Mouse (Mus musculus) adrenal gland, postnatal 4 days (tissue): ENCODE data around the gene Usp21. TPM values are rescaled to one million over a fixed set of nuclear protein-coding genes. Genes with fewer than 3 reads are reported as not detected.

Experiments
- DNase-seq, 2 experiments: peaks; one replicate each; pipeline ENCODE4 v3.0.0; 2021 to 2022; ENCODE audit warnings: low spot score in 2 of 2, mixed read lengths in 2 of 2
- total RNA-seq, 2 experiments: library from RNA; stranded (reverse); gene quantifications; 2 replicates each; pipeline ENCODE4 v1.2.3; 2021

The Usp21 gene
- total RNA-seq, 2 experiments from 2014 or later, result 51.4 to 56.0 TPM

DNA sequence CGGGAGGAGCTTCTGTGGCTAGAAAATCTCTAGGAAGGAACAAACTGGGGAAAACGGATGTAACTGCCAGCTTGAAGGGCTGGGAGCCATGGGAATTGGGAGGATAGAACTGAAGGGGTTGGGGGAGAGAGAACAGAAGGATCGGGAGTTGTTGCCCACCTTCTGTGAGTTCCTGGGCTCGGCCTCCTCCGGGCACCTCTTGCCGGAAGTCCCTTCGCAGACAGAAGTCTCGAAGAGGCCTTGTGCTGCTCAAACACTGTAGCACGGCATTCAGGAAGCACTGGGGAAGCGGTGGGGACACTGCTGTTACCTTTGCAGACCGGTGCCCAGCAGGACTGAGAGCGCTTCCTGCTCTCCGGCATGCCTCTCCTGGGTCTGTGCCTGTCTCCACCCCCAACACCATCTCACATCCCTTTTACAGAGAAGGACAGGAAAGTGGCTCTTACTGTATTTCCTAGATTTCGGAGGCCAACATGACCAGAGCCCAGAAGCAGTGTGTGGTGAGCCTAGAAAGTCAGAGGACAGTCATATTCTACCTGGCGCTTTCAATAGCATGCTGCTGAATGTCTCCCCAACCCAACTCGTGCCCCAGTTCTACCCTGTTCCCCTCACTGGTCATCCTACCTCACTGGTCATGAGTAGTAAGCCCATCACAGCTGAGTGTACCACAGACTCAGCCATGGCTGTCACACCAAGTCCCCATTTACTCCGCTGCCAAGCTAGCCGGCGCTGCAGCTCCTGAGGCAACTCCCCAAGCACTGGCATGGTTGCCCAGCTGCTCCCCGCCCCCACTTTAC lies 2.5 kb downstream of the Usp21 start:
- DNase-seq, result no peak

GRCm38 (mm10) chr1:171284491-171284890 lies 3.3 kb downstream of the Usp21 start:
- no peak for DNase-seq

- no peak for DNase-seq
These were observed 4.3 kb downstream of the Usp21 start for GRCm38 (mm10) chr1:171283188-171284160.

DNA sequence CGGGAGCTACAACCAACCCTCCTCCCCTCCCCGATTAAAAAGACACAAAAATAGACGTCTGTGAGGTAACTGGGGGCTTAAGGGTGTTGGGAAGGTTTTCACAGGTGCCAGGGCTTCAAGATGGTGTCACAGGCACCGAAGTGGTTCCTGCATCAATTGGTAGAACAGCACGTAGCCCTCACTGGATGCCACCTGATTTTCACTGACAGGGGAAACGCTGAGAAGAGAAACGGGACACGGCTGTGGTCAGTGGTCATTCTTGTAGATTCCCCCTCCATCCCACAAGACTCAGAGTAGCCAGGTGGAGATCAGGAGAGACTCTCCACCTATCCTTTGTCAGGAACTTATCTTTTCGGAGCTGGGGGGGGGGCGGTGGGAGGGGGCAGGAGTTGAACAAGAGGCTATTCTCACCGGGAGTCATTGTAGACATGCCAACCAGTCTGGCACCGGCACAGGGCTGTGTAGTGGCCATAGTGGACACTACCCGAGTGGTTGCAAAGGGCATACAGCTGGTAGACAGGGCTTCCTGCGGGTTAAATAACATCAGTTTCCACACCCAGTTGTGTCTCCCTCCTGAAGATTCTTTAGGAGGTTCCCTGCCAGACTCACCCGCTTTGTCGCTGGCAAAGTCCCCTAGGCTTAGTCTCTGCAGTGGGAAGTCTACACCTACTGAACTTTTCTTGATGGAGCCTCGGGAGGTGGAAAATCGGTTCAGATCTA lies 5.5 kb downstream of the Usp21 start:
- no peak for DNase-seq

GRCm38 (mm10) chr1:171281528-171281923 lies 6.3 kb downstream of the Usp21 start:
- DNase-seq, result peak; percentile 59 to 71

GRCm38 (mm10) chr1:171280916-171281527 lies 6.8 kb downstream of the Usp21 start, which contains the start of gene Ppox:
TSS of gene Ppox (minus strand) at chr1:171281186.
- peak; percentile 41 to 82 for DNase-seq

GRCm38 (mm10) chr1:171280250-171280915 lies 7.4 kb downstream of the Usp21 start:
- no peak for DNase-seq

GRCm38 (mm10) chr1:171279721-171280120 lies 8.1 kb downstream of the Usp21 start:
- no peak for DNase-seq

- DNase-seq, result no peak
These were observed 8.6 kb downstream of the Usp21 start for GRCm38 (mm10) chr1:171279012-171279705.

DNA sequence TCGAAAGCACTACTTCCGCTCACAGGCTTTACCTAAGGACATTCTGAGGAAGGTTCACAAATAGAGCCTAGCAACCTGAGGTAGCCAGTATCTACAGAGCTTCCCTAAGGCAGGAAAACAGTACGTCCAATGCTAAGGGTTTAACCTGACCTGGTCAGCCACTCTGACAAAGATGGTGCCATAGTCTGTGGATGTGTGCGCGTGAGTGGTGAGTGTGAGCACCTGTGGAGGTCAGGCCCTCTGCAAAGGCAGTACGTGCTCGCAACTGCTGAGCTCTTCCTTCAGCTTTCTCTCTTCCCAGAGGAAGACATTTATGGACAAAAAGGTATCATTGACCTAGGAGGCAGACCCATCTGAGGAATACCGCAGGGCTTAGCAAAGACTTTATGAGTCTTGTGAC lies 9.4 kb downstream of the Usp21 start:
- no peak for DNase-seq

DNA sequence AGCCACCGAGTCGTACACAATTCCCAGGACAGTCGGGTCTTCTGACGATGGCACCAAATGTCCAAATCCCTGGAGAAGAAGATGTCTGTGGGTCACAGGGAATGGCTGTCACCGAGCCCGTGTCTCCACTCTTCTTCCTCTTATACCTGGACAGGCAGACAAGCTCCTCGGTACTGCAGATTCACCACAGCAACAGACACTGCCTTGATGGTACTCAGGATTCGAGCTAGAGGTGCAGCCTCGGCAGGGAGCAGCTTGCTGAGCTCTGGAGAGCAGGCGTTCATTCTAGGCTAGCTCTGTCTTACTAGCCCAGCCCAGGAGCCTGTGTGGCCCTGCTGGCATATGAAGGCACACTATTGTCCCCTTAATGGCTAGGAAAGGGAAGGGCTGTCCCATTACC lies 10.1 kb downstream of the Usp21 start:
- DNase-seq, result no peak

- no peak for DNase-seq
These were observed 11.6 kb downstream of the Usp21 start for GRCm38 (mm10) chr1:171276110-171276748.

DNA sequence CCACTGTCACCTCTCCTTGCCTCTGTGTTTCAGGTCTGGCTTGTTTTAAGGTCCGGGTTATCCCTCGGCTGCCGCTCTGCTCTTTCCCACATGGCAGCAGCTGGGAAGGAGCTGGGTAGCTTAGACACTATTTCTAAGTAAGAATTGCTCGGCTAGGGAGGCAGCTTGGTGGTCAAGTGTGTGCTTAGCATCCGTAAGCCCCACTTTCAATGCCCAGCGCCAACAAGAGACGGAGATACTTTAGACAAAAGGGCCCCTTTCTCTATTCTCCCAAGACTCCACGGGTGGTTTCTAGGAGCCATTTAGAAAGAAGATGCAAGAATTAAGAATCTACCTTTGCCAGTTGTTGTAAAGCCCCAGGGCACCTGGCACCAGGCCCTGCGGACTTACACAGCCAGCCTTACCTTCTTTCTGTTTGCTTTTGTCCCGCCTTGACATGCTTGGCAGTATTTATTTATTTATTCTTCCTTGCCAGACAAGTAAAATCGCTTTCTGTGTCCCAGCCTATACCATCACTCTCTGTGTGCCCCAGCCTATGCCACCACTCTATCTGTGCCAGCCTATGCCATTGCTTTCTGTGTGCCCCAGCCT lies 12.6 kb downstream of the Usp21 start:
- no peak for DNase-seq

GRCm38 (mm10) chr1:171274171-171274570 lies 13.6 kb downstream of the Usp21 start:
- no peak for DNase-seq

GRCm38 (mm10) chr1:171272086-171272485 lies 15.7 kb downstream of the Usp21 start:
- DNase-seq, result no peak

- no peak for DNase-seq
These were observed 16.2 kb downstream of the Usp21 start for GRCm38 (mm10) chr1:171271622-171272021.

DNA sequence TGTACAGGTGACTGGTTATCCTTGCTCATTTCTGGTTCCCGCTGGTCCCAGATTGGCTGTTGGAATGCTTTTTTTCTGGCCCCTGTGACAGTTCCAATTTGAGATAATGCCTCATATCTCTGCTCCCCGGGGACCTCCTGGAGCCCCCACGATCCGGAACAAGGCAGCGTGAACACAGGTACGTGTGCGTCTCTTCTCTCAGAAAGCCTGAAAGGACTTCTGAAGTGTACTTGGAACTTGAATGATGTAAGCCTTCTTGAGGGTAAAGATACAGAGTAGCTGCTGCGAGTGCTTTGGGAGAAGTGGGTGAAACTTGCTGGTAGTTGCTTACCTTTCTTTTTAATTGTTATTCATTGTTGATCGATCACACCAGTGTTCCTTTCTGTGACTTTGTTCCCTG lies 16.6 kb downstream of the Usp21 start:
- no peak for DNase-seq

DNA sequence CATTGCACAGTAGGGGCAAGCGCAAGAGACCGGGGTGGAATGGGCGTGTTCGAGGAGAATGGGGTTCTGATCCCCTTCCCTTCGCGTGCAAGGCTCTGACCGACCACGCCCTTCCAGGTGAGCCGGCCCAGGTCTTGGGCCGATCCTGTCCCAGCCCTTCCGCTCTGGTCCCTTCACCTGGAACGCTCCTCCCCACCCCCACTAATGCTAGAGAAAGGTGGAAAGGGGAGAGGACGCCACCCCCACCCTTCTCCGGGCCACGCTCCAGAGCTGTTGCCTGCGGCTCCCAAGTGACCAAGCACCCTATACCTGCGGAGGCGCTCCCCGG lies 17.3 kb downstream of the Usp21 start:
- no peak for DNase-seq
